Mouse (Mus musculus) lung, embryonic 14.5 days (tissue): ENCODE results near the gene Ccdc142. TPM values are rescaled to one million over a fixed set of nuclear protein-coding genes. Genes with fewer than 3 reads are reported as not detected.

Experiments used
- ATAC-seq: fragments of 200-750 bp; cut with Nextera tagmentation; 2 replicates; pipeline ENCODE4 v1.8.0; 2017; ENCODE audit warnings: mild to moderate bottlenecking, moderate TSS enrichment, moderate library complexity; ENCODE audit not compliant: insufficient read depth
- DNase-seq: peaks from one replicate; pipeline ENCODE4 v3.0.0-alpha.2; 2015
- H3K27ac ChIP-seq: fragments of 300-500 bp; sonication (generic); 2 replicates; pipeline ENCODE4 v1.5.1; 2014; ENCODE audit warnings: low read depth, mild to moderate bottlenecking, moderate library complexity
- H3K27me3 ChIP-seq: fragments of 300-500 bp; sonication (generic); 2 replicates; pipeline ENCODE4 v1.6.1; 2014; ENCODE audit warnings: low read length, control low read depth; ENCODE audit not compliant: insufficient read depth
- H3K36me3 ChIP-seq: fragments of 300-500 bp; sonication (generic); 2 replicates; pipeline ENCODE4 v1.6.1; 2014; ENCODE audit warnings: control low read depth; ENCODE audit not compliant: insufficient read depth
- H3K4me1 ChIP-seq: fragments of 300-500 bp; sonication (generic); 2 replicates; pipeline ENCODE4 v1.6.1; 2014; ENCODE audit warnings: antibody characterized with exemption, control low read depth; ENCODE audit not compliant: insufficient read depth
- H3K4me2 ChIP-seq: fragments of 300-500 bp; sonication (generic); 2 replicates; pipeline ENCODE4 v1.6.1; 2014; ENCODE audit warnings: mild to moderate bottlenecking
- H3K4me3 ChIP-seq: fragments of 300-500 bp; sonication (generic); 2 replicates; pipeline ENCODE4 v1.5.1; 2014; ENCODE audit warnings: low read depth, low read length
- H3K9ac ChIP-seq: fragments of 300-500 bp; sonication (generic); 2 replicates; pipeline ENCODE4 v1.6.1; 2014
- H3K9me3 ChIP-seq: fragments of 300-500 bp; sonication (generic); 2 replicates; pipeline ENCODE4 v1.6.1; 2016; ENCODE audit warnings: low read depth, low read length, control low read depth
- CTCF ChIP-seq: IDR thresholded peaks from 2 replicates; pipeline ENCODE4 v1.5.1; 2016; ENCODE audit warnings: antibody characterized with exemption, low read depth
- WGBS: fragments of 180-500 bp; shearing (Covaris S2); extraction: QIAGEN DNeasy Blood & Tissue Kit; methylation state at CpG from one replicate; pipeline ENCODE4 v1.1.7; 2014; 5-methylcytosine and 5-hydroxymethylcytosine counted together
- polyA plus RNA-seq: library from polyadenylated mRNA; unstranded; fragments of >200 nt; fragmentation: Nextera tagmentation; extraction: Ambion mirVana; gene quantifications from 2 replicates; pipeline ENCODE4 v1.2.1, GENCODE M21; 2014

The Ccdc142 gene
- polyA plus RNA-seq, 1 experiment from 2014 or later: 3.0 TPM

GRCm38 (mm10) chr6:83083497-83083896 is 17.9 kb upstream of the Ccdc142 start:
- Histone ChIP-seq H3K27ac (no peak overlapping the region), H3K27me3 (peaks cover 60% of the 10 kb centered on the region), H3K4me3 (no peak overlapping the region), H3K9me3 (no peaks in the 10 kb centered on the region), H3K4me1 (peaks cover 5% of the 10 kb centered on the region; the same call in 1 of the 2 replicates), H3K9ac (no peak overlapping the region), H3K36me3 (peaks cover 26% of the 10 kb centered on the region), H3K4me2 (no peak overlapping the region)
- ATAC-seq (no peak), DNase-seq (no peak)
- no peak for TF ChIP-seq CTCF
- 16% methylated on average over 5 of the region's 5 CpGs for WGBS

DNA sequence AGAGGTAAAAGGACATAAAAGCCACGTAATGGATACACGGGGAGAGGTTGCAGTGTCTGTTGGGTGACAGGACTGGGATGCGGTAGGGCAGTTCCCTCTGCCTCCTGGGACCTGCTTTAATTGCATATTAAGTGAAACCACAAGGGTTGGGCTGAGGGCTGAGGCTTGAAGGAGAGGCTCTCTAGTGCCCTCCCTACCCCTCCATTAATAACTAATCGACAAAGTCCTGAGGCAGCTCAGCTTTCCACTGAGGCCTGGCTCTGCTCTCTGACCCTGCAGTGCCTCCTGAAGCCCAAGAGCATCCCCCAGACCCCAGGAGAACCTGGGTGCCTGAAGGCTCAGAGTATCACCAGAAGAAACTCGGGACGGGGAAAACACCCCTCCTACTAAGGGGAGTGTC is 16.9 kb upstream of the Ccdc142 start:
- Histone ChIP-seq H3K4me3 (no peak overlapping the region), H3K4me1 (no peaks in the 10 kb centered on the region), H3K27me3 (peaks cover 66% of the 10 kb centered on the region), H3K36me3 (peaks cover 26% of the 10 kb centered on the region), H3K9me3 (no peaks in the 10 kb centered on the region), H3K4me2 (no peak overlapping the region), H3K9ac (no peak overlapping the region), H3K27ac (no peak overlapping the region)
- DNase-seq (no peak), ATAC-seq (no peak)
- 8% methylated on average over 6 of the region's 6 CpGs for WGBS
- TF ChIP-seq CTCF: no peak

GRCm38 (mm10) chr6:83086121-83087035 is 15.0 kb upstream of the Ccdc142 start, which contains the start of gene Lbx2:
Lbx2 (plus strand) TSS chr6:83086367.
- WGBS: 4% methylated on average over 42 of the region's 42 CpGs
- Histone ChIP-seq H3K4me1 (no peaks in the 10 kb centered on the region), H3K9me3 (no peaks in the 10 kb centered on the region), H3K4me2 (peak within 1 kb of the TSS; percentile 49), H3K9ac (no peak within 1 kb of the TSS), H3K27me3 (peaks cover 71% of the 10 kb centered on the region), H3K36me3 (peaks cover 13% of the 10 kb centered on the region), H3K27ac (no peak within 1 kb of the TSS), H3K4me3 (peak within 1 kb of the TSS; percentile 25)
- no peak for TF ChIP-seq CTCF
- ATAC-seq (no peak), DNase-seq (no peak)

DNA sequence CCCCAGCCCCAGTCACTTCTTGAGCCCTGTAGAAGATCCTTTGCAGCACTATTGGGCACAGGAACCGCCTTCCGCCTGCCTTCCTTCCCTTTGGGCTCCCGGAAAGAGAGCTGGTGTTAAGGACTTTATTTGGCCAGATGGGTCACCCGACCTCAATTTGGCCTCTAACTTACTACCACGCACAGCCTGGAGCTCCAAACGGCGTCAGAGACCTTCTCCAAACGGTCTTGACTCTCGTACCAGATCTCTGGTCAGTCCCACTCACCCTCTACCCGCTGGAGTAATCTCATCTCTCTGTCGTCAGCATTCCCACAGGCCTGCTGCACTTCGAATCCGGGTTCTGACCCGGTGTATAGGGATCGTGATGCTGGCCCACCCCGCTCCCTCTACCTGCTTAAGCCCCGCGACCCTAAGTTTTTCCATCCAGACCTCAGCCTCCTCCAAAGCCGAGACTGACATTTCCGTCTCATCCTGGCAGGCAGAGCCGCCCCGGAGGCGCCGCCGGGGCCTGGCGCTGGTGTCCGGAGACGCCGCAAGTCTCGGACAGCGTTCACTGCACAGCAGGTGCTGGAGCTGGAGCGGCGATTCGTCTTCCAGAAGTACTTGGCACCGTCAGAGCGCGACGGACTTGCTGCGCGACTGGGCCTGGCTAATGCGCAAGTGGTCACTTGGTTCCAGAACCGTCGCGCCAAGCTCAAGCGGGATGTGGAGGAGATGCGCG is 14.0 kb upstream of the Ccdc142 start:
- peak overlapping the region; percentile 49 for H3K4me2 ChIP-seq
- H3K9ac ChIP-seq: no peak overlapping the region
- no peak for TF ChIP-seq CTCF
- no peaks in the 10 kb centered on the region for H3K4me1 ChIP-seq
- H3K27me3 ChIP-seq: peaks cover 71% of the 10 kb centered on the region
- H3K36me3 ChIP-seq: peaks cover 4% of the 10 kb centered on the region; the same call in 1 of the 2 replicates
- DNase-seq (peak; percentile 37), ATAC-seq (no peak)
- H3K9me3 ChIP-seq: no peaks in the 10 kb centered on the region
- WGBS: 2% methylated on average over 47 of the region's 47 CpGs
- H3K4me3 ChIP-seq: peak overlapping the region; percentile 25
- no peak overlapping the region for H3K27ac ChIP-seq

- WGBS: 10% methylated on average over 9 of the region's 9 CpGs
- Histone ChIP-seq H3K9me3 (no peaks in the 10 kb centered on the region), H3K36me3 (no peaks in the 10 kb centered on the region), H3K4me2 (peak overlapping the region; percentile 49), H3K4me1 (no peaks in the 10 kb centered on the region), H3K27ac (no peak overlapping the region), H3K27me3 (peaks cover 66% of the 10 kb centered on the region), H3K4me3 (peak overlapping the region; percentile 25), H3K9ac (no peak overlapping the region)
- DNase-seq (no peak), ATAC-seq (no peak)
- TF ChIP-seq CTCF: no peak
Measured at GRCm38 (mm10) chr6:83087926-83088260, 13.5 kb upstream of the Ccdc142 start.

DNA sequence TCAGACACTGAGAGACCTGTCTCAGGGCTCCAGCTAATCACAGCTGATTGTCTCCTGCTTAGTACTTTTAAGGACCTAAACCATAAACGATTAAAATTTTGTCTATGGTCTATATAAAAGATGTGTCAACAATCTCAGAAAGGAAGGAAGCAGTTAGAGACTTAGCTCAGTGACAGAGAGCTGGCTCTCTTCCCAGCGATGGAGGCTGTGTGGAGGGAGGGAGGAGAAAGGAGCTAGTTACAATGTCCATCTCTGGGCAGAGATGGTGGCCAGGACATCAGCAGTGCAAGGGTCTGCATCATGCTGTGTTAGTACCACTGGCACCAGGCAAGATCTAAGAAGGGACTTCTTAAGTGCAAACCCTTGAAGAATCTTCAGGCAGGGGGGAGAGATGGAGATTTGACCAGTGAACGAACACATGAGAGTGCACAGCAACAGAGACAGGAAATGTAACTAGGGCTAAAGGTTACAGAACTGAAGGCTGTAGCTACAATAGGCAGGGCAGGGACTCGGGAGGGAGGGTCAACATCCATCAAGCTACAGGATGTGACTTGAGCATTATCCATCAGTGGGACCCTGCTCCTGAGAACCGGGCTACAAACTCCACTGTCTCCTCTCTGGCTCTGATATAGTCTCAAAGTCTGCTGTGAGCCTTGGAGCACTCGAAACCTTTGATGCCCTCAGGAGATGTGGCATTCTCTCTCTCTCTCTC is 8.8 kb upstream of the Ccdc142 start:
- H3K27me3 ChIP-seq: peaks cover 20% of the 10 kb centered on the region
- no peak overlapping the region for H3K27ac ChIP-seq
- H3K9me3 ChIP-seq: no peaks in the 10 kb centered on the region
- H3K4me2 ChIP-seq: no peak overlapping the region; the same call in 1 of the 2 replicates
- DNase-seq (peak; percentile 77), ATAC-seq (peak; percentile 49; the same call in 1 of the 2 replicates)
- no peak overlapping the region for H3K4me3 ChIP-seq
- no peak overlapping the region for H3K9ac ChIP-seq
- H3K36me3 ChIP-seq: no peaks in the 10 kb centered on the region
- no peaks in the 10 kb centered on the region for H3K4me1 ChIP-seq
- 27% methylated on average over 6 of the region's 6 CpGs for WGBS
- TF ChIP-seq CTCF: no peak
